Mouse (Mus musculus): ENCODE data around the gene Serpina9.

GRCm38 (mm10) chr12:103977060-103977459 lies 36.5 kb downstream of the Serpina9 start:
- no peak for TF ChIP-seq GATA1 (IDR thresholded peaks at IDR 0.05; ENCODE audit: low read length)
- no peak for TF ChIP-seq TAL1 (IDR thresholded peaks at IDR 0.05; ENCODE audit: low read length)

Measured in erythroblast, embryonic 14.5 days (primary cell).